Mouse (Mus musculus): ENCODE results near the gene Arr3. TPM values are rescaled to one million over a fixed set of nuclear protein-coding genes. Genes with fewer than 3 reads are reported as not detected.

Gene Arr3
- total RNA-seq, 2 experiments from 2014 or later, result 1.2 to 2.4 TPM

Other genes with a start within 250 kb of the Arr3 start
- not detected for gene Otud6a, start 176.5 kb upstream of the Arr3 start, total RNA-seq (2021)
- gene Awat2, start 162.8 kb upstream of the Arr3 start, total RNA-seq (2021), result under 1 TPM in 1 of 2 experiments, not detected in 1; 0.25 TPM
- 10 to 100 TPM; 40.5 to 40.6 TPM for gene Igbp1, start 111.2 kb upstream of the Arr3 start, total RNA-seq (2021)
- under 1 TPM; 0.15 to 0.61 TPM for gene Dgat2l6, start 80.7 kb upstream of the Arr3 start, total RNA-seq (2021)
- gene Awat1, start 33.2 kb upstream of the Arr3 start, total RNA-seq (2021), result not detected
- not detected for gene P2ry4, start 10.6 kb upstream of the Arr3 start, total RNA-seq (2021)
- 1 to 10 TPM in 1 of 2 experiments, under 1 TPM in 1; 0.68 to 1.3 TPM for gene Kif4, start 20.2 kb downstream of the Arr3 start, total RNA-seq (2021)
- 10 to 100 TPM; 41.9 to 46.3 TPM for gene Pdzd11, start 21.1 kb downstream of the Arr3 start, total RNA-seq (2021)
- gene Gdpd2, start 124.4 kb downstream of the Arr3 start, total RNA-seq (2021), result 1 to 10 TPM; 7.2 TPM
- gene Dlg3, start 162.2 kb downstream of the Arr3 start, total RNA-seq (2021), result 100 to 1,000 TPM; 148 to 149 TPM